Mouse (Mus musculus) limb, embryonic 11.5 days (tissue): ENCODE measurements around the gene 3110021N24Rik. TPM values are rescaled to one million over a fixed set of nuclear protein-coding genes. Genes with fewer than 3 reads are reported as not detected.

Experiments
- ATAC-seq: fragments of 200-750 bp; cut with Nextera tagmentation; 2 replicates; pipeline ENCODE4 v1.8.0; 2017; ENCODE audit warnings: low read depth; ENCODE audit not compliant: insufficient number of reproducible peaks, low FRiP score, low TSS enrichment
- DNase-seq: peaks from one replicate; pipeline ENCODE4 v3.0.0-alpha.2; 2015; ENCODE audit warnings: low spot score
- H3K27ac ChIP-seq: fragments of 300-500 bp; sonication (generic); replicated peaks from 2 replicates; pipeline ENCODE4 v1.5.1; 2014; ENCODE audit warnings: low read depth, mild to moderate bottlenecking, low read length
- H3K27me3 ChIP-seq: fragments of 300-500 bp; sonication (generic); 2 replicates; pipeline ENCODE4 v1.6.1; 2014; ENCODE audit warnings: mild to moderate bottlenecking, low read length, mixed read lengths; ENCODE audit not compliant: control insufficient read depth, insufficient read depth
- H3K36me3 ChIP-seq: fragments of 300-500 bp; sonication (generic); 2 replicates; pipeline ENCODE4 v1.6.1; 2014; ENCODE audit warnings: mild to moderate bottlenecking, low read length, moderate library complexity, mixed read lengths; ENCODE audit not compliant: control insufficient read depth, insufficient read depth
- H3K4me1 ChIP-seq: fragments of 300-500 bp; sonication (generic); 2 replicates; pipeline ENCODE4 v1.6.1; 2014; ENCODE audit warnings: low read length, mixed read lengths; ENCODE audit not compliant: control insufficient read depth, insufficient read depth
- H3K4me2 ChIP-seq: fragments of 300-500 bp; sonication (generic); 2 replicates; pipeline ENCODE4 v1.6.1; 2014; ENCODE audit warnings: low read depth, mild to moderate bottlenecking, moderate library complexity; ENCODE audit not compliant: severe bottlenecking
- H3K4me3 ChIP-seq: fragments of 300-500 bp; sonication (generic); 2 replicates; pipeline ENCODE4 v1.5.1; 2014; ENCODE audit warnings: low read depth, low read length
- H3K9ac ChIP-seq: fragments of 300-500 bp; sonication (generic); 2 replicates; pipeline ENCODE4 v1.6.1; 2014; ENCODE audit warnings: mild to moderate bottlenecking, low read length
- H3K9me3 ChIP-seq: fragments of 300-500 bp; sonication (generic); 2 replicates; pipeline ENCODE4 v1.6.1; 2016; ENCODE audit warnings: low read length; ENCODE audit not compliant: control insufficient read depth
- WGBS: fragments of 180-500 bp; shearing (Covaris S2); extraction: QIAGEN DNeasy Blood & Tissue Kit; methylation state at CpG from one replicate; pipeline ENCODE4 v1.1.7; 2014; 5-methylcytosine and 5-hydroxymethylcytosine counted together
- polyA plus RNA-seq: library from polyadenylated mRNA; unstranded; fragments of >200 nt; fragmentation: Nextera tagmentation; extraction: Ambion mirVana; gene quantifications from 2 replicates; pipeline ENCODE4 v1.2.1, GENCODE M21; 2014

3110021N24Rik gene
- polyA plus RNA-seq, 1 experiment from 2014 or later, result 1.2 TPM

DNA sequence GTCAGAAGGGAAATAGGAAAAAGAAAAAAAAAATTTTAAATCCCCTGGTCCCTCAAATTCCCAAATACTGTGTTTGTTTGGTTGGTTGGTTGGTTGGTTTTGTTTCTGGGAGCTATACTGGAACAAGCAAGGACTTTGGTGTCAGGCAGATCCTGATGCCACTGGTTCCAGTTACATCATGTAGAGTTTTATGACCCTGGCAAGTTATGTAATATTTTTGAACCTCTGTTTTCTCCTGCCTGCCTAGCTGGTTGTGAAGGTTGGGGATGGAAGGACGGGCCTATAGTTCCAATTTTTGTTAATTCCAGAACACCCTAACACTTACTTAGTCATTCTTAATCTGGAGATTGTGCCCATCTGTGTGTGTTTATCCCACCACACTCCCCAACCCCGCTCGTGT lies 62.1 kb downstream of the 3110021N24Rik start:
- H3K9ac ChIP-seq, result no peak overlapping the region
- no peak for DNase-seq
- 0 out of 2 replicates have a peak overlapping the region, but pooled peaks have one; percentile 71 for H3K4me2 ChIP-seq
- H3K27me3 ChIP-seq, result no peaks in the 10 kb centered on the region
- no peak overlapping the region for H3K27ac ChIP-seq
- H3K36me3 ChIP-seq, result no peaks in the 10 kb centered on the region
- 70% methylated on average over 3 of the region's 3 CpGs for WGBS
- no peaks in the 10 kb centered on the region for H3K9me3 ChIP-seq
- ATAC-seq, result no peak
- no peaks in the 10 kb centered on the region for H3K4me1 ChIP-seq
- no peak overlapping the region for H3K4me3 ChIP-seq

DNA sequence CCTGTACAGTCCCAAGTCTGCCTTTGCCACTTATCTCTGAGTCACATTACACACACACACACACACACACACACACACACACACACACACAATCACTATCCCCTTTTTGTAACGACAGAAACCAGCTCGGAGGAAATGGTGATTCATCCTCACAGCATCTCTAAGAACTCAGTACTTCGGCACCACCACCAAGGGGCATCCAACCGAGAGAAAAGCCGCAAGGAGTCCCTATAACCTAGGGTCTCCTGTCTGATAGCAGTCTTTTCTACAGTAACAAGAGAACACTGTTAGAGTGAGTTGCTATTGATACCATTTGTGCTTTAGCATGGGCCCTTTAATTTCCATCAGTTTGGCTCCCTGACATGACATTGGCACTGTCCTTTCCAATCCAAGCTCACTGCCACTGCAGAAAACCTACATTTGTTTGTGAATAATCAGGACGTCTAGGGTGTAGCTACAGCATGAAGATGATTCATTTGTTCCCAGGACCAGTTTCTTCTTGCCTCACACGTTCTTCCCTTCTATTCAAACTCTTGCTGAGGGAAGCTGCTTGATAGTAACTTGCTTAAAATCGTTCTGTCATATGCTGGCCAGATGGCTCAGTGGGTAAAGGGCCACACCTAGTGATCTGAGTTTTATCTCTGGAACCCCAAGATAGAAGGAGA lies 63.1 kb downstream of the 3110021N24Rik start:
- Histone ChIP-seq H3K4me2 (no peak overlapping the region), H3K9ac (no peak overlapping the region), H3K4me3 (no peak overlapping the region), H3K4me1 (no peaks in the 10 kb centered on the region), H3K9me3 (no peaks in the 10 kb centered on the region), H3K36me3 (no peaks in the 10 kb centered on the region), H3K27me3 (no peaks in the 10 kb centered on the region), H3K27ac (no peak overlapping the region)
- no peak for DNase-seq
- ATAC-seq, result no peak
- WGBS, result 41% methylated on average over 8 of the region's 8 CpGs

DNA sequence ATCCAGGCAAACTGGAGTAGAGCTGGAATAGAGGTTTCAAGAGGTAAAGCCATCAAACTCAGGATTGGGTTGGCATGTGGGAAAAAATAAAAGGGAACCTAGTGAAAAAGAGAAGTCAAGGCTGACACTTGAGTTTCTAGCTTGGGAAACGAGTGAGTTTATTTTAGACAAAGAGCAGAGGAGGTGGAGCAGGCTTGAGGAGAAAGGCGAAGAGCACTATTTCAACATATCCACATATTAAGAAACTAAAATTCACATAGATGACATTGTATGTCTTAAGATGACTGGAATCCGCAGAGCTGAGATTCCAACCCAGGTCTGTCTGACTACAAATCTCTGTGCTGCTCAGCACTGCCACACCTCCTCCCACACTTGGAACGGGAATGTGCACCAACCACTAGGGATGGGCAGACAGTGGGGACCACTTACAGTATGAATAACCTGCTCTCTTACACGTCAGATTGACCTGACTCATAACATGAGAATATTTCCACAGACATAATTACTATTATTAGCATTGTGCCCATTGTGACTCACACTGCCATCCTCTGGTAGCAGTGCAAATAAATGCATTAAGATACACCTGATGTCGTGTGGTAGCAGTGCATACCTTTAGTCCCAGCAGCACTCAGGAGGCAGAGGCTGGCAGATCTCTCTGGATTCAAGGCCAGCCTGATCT lies 69.9 kb downstream of the 3110021N24Rik start:
- DNase-seq, result no peak
- H3K4me1 ChIP-seq, result no peaks in the 10 kb centered on the region
- no peak for ATAC-seq
- no peaks in the 10 kb centered on the region for H3K27me3 ChIP-seq
- no peak overlapping the region for H3K9ac ChIP-seq
- H3K4me3 ChIP-seq, result no peak overlapping the region
- H3K27ac ChIP-seq, result no peak overlapping the region
- H3K9me3 ChIP-seq, result no peaks in the 10 kb centered on the region
- H3K36me3 ChIP-seq, result no peaks in the 10 kb centered on the region
- WGBS, result 78% methylated on average over 6 of the region's 6 CpGs
- H3K4me2 ChIP-seq, result no peak overlapping the region

DNA sequence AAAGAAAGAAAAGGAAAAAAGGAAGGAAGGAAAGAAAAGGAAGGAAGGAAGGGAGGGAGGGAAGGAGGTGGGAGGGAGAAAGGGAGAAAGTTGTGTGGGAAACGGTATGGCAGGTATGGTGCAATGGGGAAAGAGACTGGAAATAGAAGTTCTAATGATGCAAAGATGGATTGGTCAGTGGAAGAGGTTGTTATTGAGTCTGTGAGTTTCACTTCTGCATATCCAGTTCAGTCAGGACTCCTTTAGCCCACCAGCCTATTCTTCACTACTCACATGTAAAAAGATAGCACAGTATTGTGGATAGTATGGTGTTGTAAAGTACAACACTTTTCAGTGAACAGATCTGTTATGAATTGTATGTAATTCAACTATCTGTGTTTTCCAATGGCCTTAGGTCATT lies 71.1 kb downstream of the 3110021N24Rik start:
- Histone ChIP-seq H3K4me1 (no peaks in the 10 kb centered on the region), H3K4me2 (no peak overlapping the region), H3K36me3 (no peaks in the 10 kb centered on the region), H3K9ac (no peak overlapping the region), H3K4me3 (no peak overlapping the region), H3K27ac (no peak overlapping the region), H3K27me3 (no peaks in the 10 kb centered on the region), H3K9me3 (no peaks in the 10 kb centered on the region)
- DNase-seq (no peak), ATAC-seq (no peak)
- WGBS, result 55% methylated on average over 1 of the region's 1 CpGs

DNA sequence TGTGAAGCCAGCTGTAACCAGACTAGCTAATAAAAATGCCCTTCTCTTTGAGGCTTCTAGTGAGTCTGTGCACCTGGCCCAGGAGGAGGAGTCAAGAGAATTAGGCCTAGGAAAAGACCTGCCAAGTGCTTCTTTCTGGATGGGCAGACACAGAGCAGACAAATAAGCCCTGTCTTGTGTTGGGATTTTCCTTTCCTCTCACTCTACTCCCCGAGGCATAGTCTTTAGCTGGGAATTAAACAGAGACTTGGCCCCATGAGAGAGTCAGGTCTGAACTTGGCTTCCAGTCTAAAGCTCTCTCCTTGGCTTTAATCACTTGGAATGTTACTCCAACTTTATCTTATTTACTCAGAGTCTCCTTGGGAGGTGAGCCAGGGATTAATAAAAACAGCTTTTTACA lies 74.5 kb downstream of the 3110021N24Rik start:
- Histone ChIP-seq H3K36me3 (no peaks in the 10 kb centered on the region), H3K9me3 (no peaks in the 10 kb centered on the region), H3K4me2 (no peak overlapping the region), H3K9ac (no peak overlapping the region), H3K27ac (no peak overlapping the region), H3K27me3 (no peaks in the 10 kb centered on the region), H3K4me3 (no peak overlapping the region), H3K4me1 (no peaks in the 10 kb centered on the region)
- 67% methylated on average over 1 of the region's 1 CpGs for WGBS
- ATAC-seq (no peak), DNase-seq (no peak)

DNA sequence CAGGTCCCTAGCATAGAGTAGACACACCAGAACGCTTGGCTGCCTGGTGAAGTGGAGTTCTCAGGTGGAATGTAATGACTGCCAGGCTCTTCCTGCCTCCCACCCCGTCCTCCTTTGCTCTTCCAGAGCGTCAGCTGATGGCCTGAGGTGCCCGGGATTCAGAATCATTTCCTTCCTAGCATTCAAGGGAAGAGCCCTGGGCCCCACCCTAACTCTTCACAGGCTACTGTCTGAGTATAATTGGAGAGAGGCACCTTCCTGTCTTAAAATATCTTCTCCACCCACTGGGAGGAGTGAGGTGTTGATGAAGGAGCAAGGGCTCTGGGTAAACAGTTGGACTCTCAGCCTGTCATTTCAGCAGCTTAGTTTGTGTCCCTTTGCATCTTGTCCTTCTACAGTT lies 77.3 kb downstream of the 3110021N24Rik start:
- 40% methylated on average over 4 of the region's 4 CpGs for WGBS
- no peak overlapping the region for H3K27ac ChIP-seq
- no peak for ATAC-seq

DNA sequence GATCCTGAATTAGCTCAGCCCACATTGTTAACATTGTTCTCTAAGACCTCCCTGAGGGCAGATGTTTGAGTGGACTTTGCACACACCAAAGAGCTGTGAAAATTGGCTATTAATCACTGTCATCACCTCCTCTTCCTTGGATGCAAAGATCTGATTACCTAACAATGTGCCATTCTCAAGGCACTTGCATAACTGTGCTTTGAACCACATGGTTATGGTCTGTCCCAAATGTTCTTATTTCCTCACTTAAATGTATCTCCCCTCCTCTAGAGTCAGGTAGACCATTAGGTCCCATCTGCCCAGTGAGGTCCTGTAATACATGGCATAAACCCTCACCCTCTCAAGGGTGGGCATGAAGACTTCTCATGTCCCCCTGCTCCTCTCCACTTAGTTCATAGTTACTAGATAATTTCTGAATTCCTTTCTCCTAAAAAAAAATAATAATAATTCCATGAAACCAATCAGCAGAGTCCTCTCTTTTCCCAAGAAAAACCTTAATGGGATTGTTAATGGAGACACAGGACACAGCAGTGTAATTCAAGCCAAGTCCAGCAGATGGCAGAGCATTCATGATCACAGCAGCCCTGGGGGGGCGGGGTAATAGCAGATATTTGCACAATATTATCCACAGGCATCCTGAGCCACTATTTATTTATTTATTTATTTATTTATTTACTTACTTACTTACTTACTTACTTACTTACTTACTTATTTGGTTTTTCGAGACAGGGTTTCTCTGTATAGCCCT lies 78.8 kb downstream of the 3110021N24Rik start:
- no peaks in the 10 kb centered on the region for H3K9me3 ChIP-seq
- no peak overlapping the region for H3K27ac ChIP-seq
- no peaks in the 10 kb centered on the region for H3K4me1 ChIP-seq
- no peak overlapping the region for H3K9ac ChIP-seq
- no peaks in the 10 kb centered on the region for H3K27me3 ChIP-seq
- no peak overlapping the region for H3K4me3 ChIP-seq
- ATAC-seq, result no peak
- 47% methylated on average over 2 of the region's 2 CpGs for WGBS
- peak; percentile 78 for DNase-seq
- no peak overlapping the region for H3K4me2 ChIP-seq
- no peaks in the 10 kb centered on the region for H3K36me3 ChIP-seq

More for the DNA sequence above, 77.3 kb downstream of the 3110021N24Rik start:
- no peak overlapping the region for H3K4me3 ChIP-seq
- H3K4me2 ChIP-seq, result no peak overlapping the region
- DNase-seq, result no peak
- no peaks in the 10 kb centered on the region for H3K36me3 ChIP-seq
- H3K4me1 ChIP-seq, result no peaks in the 10 kb centered on the region
- no peaks in the 10 kb centered on the region for H3K9me3 ChIP-seq
- no peak overlapping the region for H3K9ac ChIP-seq
- no peaks in the 10 kb centered on the region for H3K27me3 ChIP-seq

DNA sequence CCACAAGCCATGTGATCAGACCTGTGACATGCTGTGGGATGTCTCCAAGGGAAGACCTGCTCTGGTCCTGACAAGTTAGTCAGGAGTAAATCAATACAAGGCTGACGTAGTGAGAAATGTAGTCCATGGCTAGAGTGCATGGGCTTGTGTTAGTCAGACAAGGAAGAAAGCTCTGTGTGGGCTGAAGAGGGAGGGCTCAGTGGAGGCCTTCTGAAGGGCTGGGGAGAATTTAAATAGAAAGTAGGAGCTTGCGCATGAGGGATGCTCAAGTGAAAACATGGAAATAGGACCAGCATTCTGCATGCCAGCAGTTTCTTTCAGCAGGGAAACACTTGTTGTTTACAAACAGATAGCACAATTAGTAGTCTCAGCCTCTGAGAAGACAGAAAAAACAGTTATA lies 84.1 kb downstream of the 3110021N24Rik start:
- 84% methylated on average over 2 of the region's 2 CpGs for WGBS
- Histone ChIP-seq H3K36me3 (no peaks in the 10 kb centered on the region), H3K4me2 (no peak overlapping the region), H3K27ac (no peak overlapping the region), H3K4me3 (no peak overlapping the region), H3K9ac (no peak overlapping the region), H3K9me3 (no peaks in the 10 kb centered on the region), H3K27me3 (no peaks in the 10 kb centered on the region), H3K4me1 (no peaks in the 10 kb centered on the region)
- DNase-seq (no peak), ATAC-seq (no peak)
